Mouse (Mus musculus): ENCODE results near the gene Slc25a25. TPM values are rescaled to one million over a fixed set of nuclear protein-coding genes. Genes with fewer than 3 reads are reported as not detected.

Slc25a25 gene
- polyA plus RNA-seq, 1 experiment from 2014 or later = 20.4 TPM

GRCm38 (mm10) chr2:32423481-32424331 is 27.5 kb downstream of the Slc25a25 start:
- peak overlapping the region; percentile 35 for H3K9ac ChIP-seq
- peak; percentile 90 for ATAC-seq (replicated peaks; ENCODE audit: low FRiP score)

GRCm38 (mm10) chr2:32421851-32422251 is 29.4 kb downstream of the Slc25a25 start:
- H3K9me3 ChIP-seq (replicated peaks) = no peaks in the 10 kb centered on the region

More at GRCm38 (mm10) chr2:32423481-32424331, 27.5 kb downstream of the Slc25a25 start:
- H3K27me3 ChIP-seq = no peaks in the 10 kb centered on the region
- H3K4me2 ChIP-seq = peak overlapping the region; percentile 75
- H3K4me3 ChIP-seq (replicated peaks) = peak overlapping the region; percentile 45
- 1% methylated on average over 14 of the region's 14 CpGs for WGBS
- peak overlapping the region; percentile 88 for H3K27ac ChIP-seq
- H3K4me1 ChIP-seq = peaks cover 70% of the 10 kb centered on the region
- no peaks in the 10 kb centered on the region for H3K9me3 ChIP-seq (replicated peaks)
- peaks cover 28% of the 10 kb centered on the region for H3K36me3 ChIP-seq

GRCm38 (mm10) chr2:32420647-32421046 is 30.6 kb downstream of the Slc25a25 start:
- H3K9me3 ChIP-seq (replicated peaks) = no peaks in the 10 kb centered on the region
- H3K27ac ChIP-seq = no peak overlapping the region
- no peak for ATAC-seq (replicated peaks; ENCODE audit: low FRiP score)
- H3K4me2 ChIP-seq = no peak overlapping the region
- no peak overlapping the region for H3K4me3 ChIP-seq (replicated peaks)
- 88% methylated on average over 6 of the region's 6 CpGs for WGBS
- peaks cover 58% of the 10 kb centered on the region for H3K36me3 ChIP-seq
- peaks cover 66% of the 10 kb centered on the region for H3K4me1 ChIP-seq
- H3K9ac ChIP-seq = no peak overlapping the region
- H3K27me3 ChIP-seq = no peaks in the 10 kb centered on the region

More at GRCm38 (mm10) chr2:32421851-32422251, 29.4 kb downstream of the Slc25a25 start:
- no peak overlapping the region for H3K27ac ChIP-seq
- ATAC-seq (replicated peaks; ENCODE audit: low FRiP score) = no peak
- no peaks in the 10 kb centered on the region for H3K27me3 ChIP-seq
- peaks cover 67% of the 10 kb centered on the region for H3K4me1 ChIP-seq
- no peak overlapping the region for H3K4me3 ChIP-seq (replicated peaks)
- no peak overlapping the region for H3K9ac ChIP-seq
- no peak overlapping the region for H3K4me2 ChIP-seq
- H3K36me3 ChIP-seq = peaks cover 46% of the 10 kb centered on the region
- WGBS = 96% methylated on average over 6 of the region's 6 CpGs

GRCm38 (mm10) chr2:32420066-32420608 is 31.1 kb downstream of the Slc25a25 start:
- Histone ChIP-seq H3K9ac (no peak overlapping the region), H3K27me3 (no peaks in the 10 kb centered on the region), H3K27ac (no peak overlapping the region), H3K4me2 (no peak overlapping the region), H3K4me1 (peaks cover 61% of the 10 kb centered on the region), H3K9me3 (replicated peaks) (no peaks in the 10 kb centered on the region), H3K36me3 (peaks cover 63% of the 10 kb centered on the region), H3K4me3 (replicated peaks) (no peak overlapping the region)
- 85% methylated on average over 12 of the region's 12 CpGs for WGBS
- ATAC-seq (replicated peaks; ENCODE audit: low FRiP score) = no peak

GRCm38 (mm10) chr2:32419359-32419758 is 31.9 kb downstream of the Slc25a25 start:
- peaks cover 53% of the 10 kb centered on the region for H3K4me1 ChIP-seq
- H3K4me2 ChIP-seq = no peak overlapping the region
- 68% methylated on average over 3 of the region's 3 CpGs for WGBS
- H3K36me3 ChIP-seq = peaks cover 71% of the 10 kb centered on the region
- H3K9ac ChIP-seq = no peak overlapping the region
- H3K4me3 ChIP-seq (replicated peaks) = no peak overlapping the region
- ATAC-seq (replicated peaks; ENCODE audit: low FRiP score) = 0 out of 2 replicates have a peak, but pooled peaks have one; percentile 4
- H3K27me3 ChIP-seq = no peaks in the 10 kb centered on the region
- H3K27ac ChIP-seq = peak overlapping the region; percentile 67
- H3K9me3 ChIP-seq (replicated peaks) = no peaks in the 10 kb centered on the region

GRCm38 (mm10) chr2:32418430-32419151 is 32.7 kb downstream of the Slc25a25 start:
- no peak overlapping the region for H3K9ac ChIP-seq
- no peaks in the 10 kb centered on the region for H3K9me3 ChIP-seq (replicated peaks)
- H3K4me3 ChIP-seq (replicated peaks) = no peak overlapping the region
- no peaks in the 10 kb centered on the region for H3K27me3 ChIP-seq
- WGBS = 50% methylated on average over 12 of the region's 12 CpGs
- no peak for ATAC-seq (replicated peaks; ENCODE audit: low FRiP score)
- no peak overlapping the region for H3K4me2 ChIP-seq
- peak overlapping the region; percentile 67 for H3K27ac ChIP-seq
- peaks cover 77% of the 10 kb centered on the region for H3K36me3 ChIP-seq
- H3K4me1 ChIP-seq = peaks cover 49% of the 10 kb centered on the region

- WGBS = 53% methylated on average over 8 of the region's 8 CpGs
- Histone ChIP-seq H3K4me3 (replicated peaks) (no peak overlapping the region), H3K4me2 (no peak overlapping the region)
These were observed 33.8 kb downstream of the Slc25a25 start for GRCm38 (mm10) chr2:32417486-32417885.

GRCm38 (mm10) chr2:32416556-32416955 is 34.7 kb downstream of the Slc25a25 start:
- Histone ChIP-seq H3K4me3 (replicated peaks) (no peak overlapping the region), H3K4me1 (peaks cover 34% of the 10 kb centered on the region), H3K27me3 (no peaks in the 10 kb centered on the region), H3K4me2 (no peak overlapping the region), H3K9ac (no peak overlapping the region), H3K27ac (no peak overlapping the region), H3K9me3 (replicated peaks) (no peaks in the 10 kb centered on the region), H3K36me3 (peaks cover 77% of the 10 kb centered on the region)
- 57% methylated on average over 2 of the region's 2 CpGs for WGBS
- no peak for ATAC-seq (replicated peaks; ENCODE audit: low FRiP score)

More at GRCm38 (mm10) chr2:32417486-32417885, 33.8 kb downstream of the Slc25a25 start:
- no peaks in the 10 kb centered on the region for H3K9me3 ChIP-seq (replicated peaks)
- H3K27ac ChIP-seq = no peak overlapping the region
- peaks cover 77% of the 10 kb centered on the region for H3K36me3 ChIP-seq
- H3K4me1 ChIP-seq = peaks cover 38% of the 10 kb centered on the region
- H3K9ac ChIP-seq = no peak overlapping the region
- ATAC-seq (replicated peaks; ENCODE audit: low FRiP score) = no peak
- no peaks in the 10 kb centered on the region for H3K27me3 ChIP-seq

- Histone ChIP-seq H3K9me3 (replicated peaks) (no peaks in the 10 kb centered on the region), H3K9ac (no peak overlapping the region), H3K4me1 (peaks cover 34% of the 10 kb centered on the region), H3K27me3 (no peaks in the 10 kb centered on the region), H3K27ac (no peak overlapping the region), H3K36me3 (peaks cover 71% of the 10 kb centered on the region), H3K4me3 (replicated peaks) (no peak overlapping the region), H3K4me2 (no peak overlapping the region)
- 93% methylated on average over 12 of the region's 12 CpGs for WGBS
- ATAC-seq (replicated peaks; ENCODE audit: low FRiP score) = no peak
These were observed 35.4 kb downstream of the Slc25a25 start for GRCm38 (mm10) chr2:32415801-32416200.

GRCm38 (mm10) chr2:32413936-32414335 is 37.3 kb downstream of the Slc25a25 start:
- ATAC-seq (replicated peaks; ENCODE audit: low FRiP score) = no peak
- Histone ChIP-seq H3K27ac (no peak overlapping the region), H3K4me1 (peaks cover 18% of the 10 kb centered on the region), H3K27me3 (no peaks in the 10 kb centered on the region), H3K9me3 (replicated peaks) (no peaks in the 10 kb centered on the region), H3K36me3 (peaks cover 52% of the 10 kb centered on the region), H3K9ac (no peak overlapping the region), H3K4me3 (replicated peaks) (no peak overlapping the region), H3K4me2 (no peak overlapping the region)
- WGBS = 32% methylated on average over 5 of the region's 5 CpGs

- Histone ChIP-seq H3K4me2 (no peak overlapping the region), H3K9ac (no peak overlapping the region), H3K27me3 (no peaks in the 10 kb centered on the region), H3K9me3 (replicated peaks) (no peaks in the 10 kb centered on the region), H3K27ac (no peak overlapping the region), H3K4me1 (peaks cover 15% of the 10 kb centered on the region), H3K36me3 (peaks cover 42% of the 10 kb centered on the region), H3K4me3 (replicated peaks) (no peak overlapping the region)
- 87% methylated on average over 6 of the region's 6 CpGs for WGBS
- ATAC-seq (replicated peaks; ENCODE audit: low FRiP score) = no peak
These were observed 38.3 kb downstream of the Slc25a25 start for GRCm38 (mm10) chr2:32412742-32413531.
